Mouse (Mus musculus): ENCODE measurements around the gene Sdccag8. TPM values are rescaled to one million over a fixed set of nuclear protein-coding genes. Genes with fewer than 3 reads are reported as not detected.

The Sdccag8 gene
- polyA plus RNA-seq, 1 experiment from 2014 or later: 17.2 TPM

DNA sequence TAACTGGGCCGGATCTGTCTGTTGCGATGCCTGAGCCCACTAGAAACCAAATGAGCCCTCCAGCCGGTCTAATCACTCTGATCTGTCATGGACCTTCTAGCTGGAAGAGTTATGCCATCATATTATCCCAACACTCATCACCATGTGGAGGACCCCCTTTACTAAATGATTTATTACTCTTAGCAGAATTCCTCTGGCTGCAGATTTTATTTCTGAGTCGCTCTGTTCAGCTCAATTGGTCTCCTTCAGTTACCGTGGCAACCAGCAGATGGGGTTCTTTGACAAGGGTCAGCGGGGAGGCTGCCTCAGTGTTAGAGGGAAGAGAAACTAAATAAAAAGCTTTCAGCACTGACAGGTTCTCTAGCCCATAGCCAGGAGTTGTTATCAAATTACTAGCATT, 184.6 kb downstream of the Sdccag8 start:
- H3K9me3 ChIP-seq: no peaks in the 10 kb centered on the region
- H3K36me3 ChIP-seq (replicated peaks): no peaks in the 10 kb centered on the region
- peaks cover 95% of the 10 kb centered on the region for H3K4me1 ChIP-seq
- H3K4me3 ChIP-seq: no peak overlapping the region
- WGBS: 30% methylated on average over 6 of the region's 6 CpGs
- H3K27me3 ChIP-seq (ENCODE audit: poor library complexity, severe bottlenecking): peaks cover 12% of the 10 kb centered on the region
- peak; percentile 69 for DNase-seq (ENCODE audit: extremely low spot score, low spot score)
- peak overlapping the region; percentile 91 for H3K27ac ChIP-seq

DNA sequence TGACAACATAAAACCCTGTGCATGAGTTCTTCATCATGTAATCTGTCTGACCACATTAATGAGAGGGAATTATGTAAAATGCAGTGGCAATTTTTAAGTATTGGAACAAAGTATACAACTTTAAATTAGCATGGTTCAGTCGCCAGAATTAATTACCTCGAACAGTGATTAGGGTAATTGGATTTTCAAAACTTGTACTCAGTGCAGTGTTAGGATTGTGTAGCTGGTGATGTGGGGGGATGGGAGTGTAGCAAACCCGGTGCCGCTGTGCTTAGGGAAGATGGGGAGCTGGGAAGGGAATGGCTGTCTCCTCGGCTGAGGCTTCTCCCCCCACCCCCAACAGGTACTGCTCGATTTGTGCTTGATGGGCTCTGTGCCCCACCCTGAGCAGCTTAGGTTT, 188.5 kb downstream of the Sdccag8 start:
- Histone ChIP-seq H3K4me1 (peaks cover 77% of the 10 kb centered on the region), H3K4me3 (no peak overlapping the region), H3K27ac (peak overlapping the region; percentile 75), H3K9me3 (no peaks in the 10 kb centered on the region), H3K36me3 (replicated peaks) (no peaks in the 10 kb centered on the region), H3K27me3 (ENCODE audit: poor library complexity, severe bottlenecking) (peaks cover 8% of the 10 kb centered on the region; the same call in 1 of the 2 replicates)
- DNase-seq (ENCODE audit: extremely low spot score, low spot score): no peak
- WGBS: 27% methylated on average over 6 of the region's 6 CpGs

DNA sequence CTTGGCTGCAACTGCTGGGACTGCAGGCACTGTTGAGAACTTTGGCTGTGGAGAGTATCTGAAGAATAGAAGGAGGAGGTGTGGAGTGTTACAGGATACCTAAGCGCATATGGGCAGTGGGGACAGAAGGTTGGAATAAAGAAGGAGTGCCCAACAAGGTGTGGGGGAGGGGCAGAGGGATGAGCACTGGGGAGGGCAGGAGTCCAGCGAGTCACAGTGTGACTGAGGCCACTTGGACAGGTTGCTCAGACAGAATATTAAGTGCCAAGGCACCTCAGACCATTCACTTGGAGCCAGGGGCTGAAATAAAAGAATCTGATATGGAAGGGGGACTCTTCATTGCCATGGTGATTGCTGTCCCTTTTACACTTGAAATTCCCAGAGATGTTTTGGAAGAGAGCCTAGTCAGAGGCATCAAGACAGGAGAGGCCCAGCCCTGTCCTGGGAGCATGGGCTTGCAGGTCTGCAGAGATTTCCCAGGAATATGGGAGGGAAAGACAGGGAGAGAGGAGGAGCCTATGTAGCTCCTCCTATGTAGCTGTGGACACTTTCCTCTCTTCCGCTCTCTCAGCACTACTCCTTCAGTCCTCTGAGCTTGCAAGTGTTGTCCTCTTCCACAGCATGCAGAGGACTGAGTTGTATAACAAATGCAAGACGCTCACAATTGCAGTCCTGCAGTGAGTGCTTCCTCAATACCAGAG, 189.7 kb downstream of the Sdccag8 start:
- Histone ChIP-seq H3K36me3 (replicated peaks) (no peaks in the 10 kb centered on the region), H3K4me3 (no peak overlapping the region), H3K27me3 (ENCODE audit: poor library complexity, severe bottlenecking) (peaks cover 8% of the 10 kb centered on the region; the same call in 1 of the 2 replicates), H3K27ac (peak overlapping the region; percentile 75; the same call in 1 of the 2 replicates), H3K4me1 (peaks cover 77% of the 10 kb centered on the region), H3K9me3 (no peaks in the 10 kb centered on the region)
- DNase-seq (ENCODE audit: extremely low spot score, low spot score): no peak
- WGBS: 78% methylated on average over 4 of the region's 4 CpGs

- WGBS: 90% methylated on average over 3 of the region's 3 CpGs
- Histone ChIP-seq H3K27me3 (ENCODE audit: poor library complexity, severe bottlenecking) (no peaks in the 10 kb centered on the region), H3K36me3 (replicated peaks) (no peaks in the 10 kb centered on the region), H3K9me3 (no peaks in the 10 kb centered on the region), H3K27ac (no peak overlapping the region), H3K4me1 (peaks cover 79% of the 10 kb centered on the region), H3K4me3 (no peak overlapping the region)
- no peak for DNase-seq (ENCODE audit: extremely low spot score, low spot score)
Observed at GRCm38 (mm10) chr1:177007405-177007804, 192.9 kb downstream of the Sdccag8 start.

GRCm38 (mm10) chr1:177008777-177009176, 194.3 kb downstream of the Sdccag8 start:
- Histone ChIP-seq H3K4me3 (no peak overlapping the region), H3K9me3 (no peaks in the 10 kb centered on the region), H3K36me3 (replicated peaks) (no peaks in the 10 kb centered on the region), H3K4me1 (peaks cover 80% of the 10 kb centered on the region), H3K27me3 (ENCODE audit: poor library complexity, severe bottlenecking) (no peaks in the 10 kb centered on the region), H3K27ac (peak overlapping the region; percentile 52)
- 40% methylated on average over 1 of the region's 1 CpGs for WGBS
- no peak for DNase-seq (ENCODE audit: extremely low spot score, low spot score)

GRCm38 (mm10) chr1:177010041-177010440, 195.6 kb downstream of the Sdccag8 start:
- 44% methylated on average over 3 of the region's 3 CpGs for WGBS
- H3K4me1 ChIP-seq: peaks cover 80% of the 10 kb centered on the region
- no peaks in the 10 kb centered on the region for H3K9me3 ChIP-seq
- peak overlapping the region; percentile 77 for H3K27ac ChIP-seq
- no peaks in the 10 kb centered on the region for H3K36me3 ChIP-seq (replicated peaks)
- no peak for DNase-seq (ENCODE audit: extremely low spot score, low spot score)
- no peaks in the 10 kb centered on the region for H3K27me3 ChIP-seq (ENCODE audit: poor library complexity, severe bottlenecking)
- H3K4me3 ChIP-seq: no peak overlapping the region

DNA sequence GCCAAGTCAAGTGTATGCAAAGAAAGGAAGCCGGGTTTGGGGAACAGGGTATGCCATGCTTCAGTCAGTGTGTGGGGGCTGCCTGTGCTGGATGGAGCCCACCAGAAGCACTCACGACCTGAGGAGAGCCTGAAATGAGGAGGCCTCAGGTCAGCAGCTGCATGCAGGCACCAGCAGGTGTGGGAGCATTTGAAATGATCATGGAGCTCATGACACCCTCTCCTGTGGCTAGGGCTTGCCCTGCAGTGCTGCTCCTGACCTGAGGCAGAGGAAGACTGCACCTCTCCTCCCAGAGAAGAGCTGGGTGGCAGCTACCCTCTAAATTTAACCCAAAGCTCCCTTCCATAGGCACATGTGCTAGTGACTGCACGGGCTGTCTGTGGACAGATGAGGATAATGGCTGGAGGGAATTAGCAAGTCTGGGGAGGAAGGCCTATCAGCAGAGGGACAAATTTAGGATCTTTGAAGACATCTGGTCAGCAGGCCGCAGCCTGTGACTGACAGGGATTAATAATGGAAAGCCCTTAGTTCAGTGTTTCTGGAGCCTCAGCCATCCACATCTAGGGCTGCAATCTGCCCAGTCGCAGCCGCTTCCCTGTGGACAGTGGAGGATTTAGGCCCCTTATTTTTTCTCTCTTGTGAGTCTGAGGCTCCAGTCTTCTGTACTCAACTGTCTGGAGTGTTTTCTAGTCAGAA, 196.3 kb downstream of the Sdccag8 start:
- no peaks in the 10 kb centered on the region for H3K9me3 ChIP-seq
- 51% methylated on average over 6 of the region's 6 CpGs for WGBS
- peak overlapping the region; percentile 77 for H3K27ac ChIP-seq
- H3K27me3 ChIP-seq (ENCODE audit: poor library complexity, severe bottlenecking): no peaks in the 10 kb centered on the region
- peaks cover 79% of the 10 kb centered on the region for H3K4me1 ChIP-seq
- H3K36me3 ChIP-seq (replicated peaks): no peaks in the 10 kb centered on the region
- no peak overlapping the region for H3K4me3 ChIP-seq
- DNase-seq (ENCODE audit: extremely low spot score, low spot score): no peak

- Histone ChIP-seq H3K4me1 (peaks cover 88% of the 10 kb centered on the region), H3K4me3 (no peak overlapping the region), H3K36me3 (replicated peaks) (no peaks in the 10 kb centered on the region), H3K27ac (peak overlapping the region; percentile 57; the same call in 1 of the 2 replicates), H3K9me3 (no peaks in the 10 kb centered on the region), H3K27me3 (ENCODE audit: poor library complexity, severe bottlenecking) (no peaks in the 10 kb centered on the region)
- DNase-seq (ENCODE audit: extremely low spot score, low spot score): no peak
- WGBS: 88% methylated on average over 13 of the region's 13 CpGs
Observed at GRCm38 (mm10) chr1:177011688-177012087, 197.2 kb downstream of the Sdccag8 start.

DNA sequence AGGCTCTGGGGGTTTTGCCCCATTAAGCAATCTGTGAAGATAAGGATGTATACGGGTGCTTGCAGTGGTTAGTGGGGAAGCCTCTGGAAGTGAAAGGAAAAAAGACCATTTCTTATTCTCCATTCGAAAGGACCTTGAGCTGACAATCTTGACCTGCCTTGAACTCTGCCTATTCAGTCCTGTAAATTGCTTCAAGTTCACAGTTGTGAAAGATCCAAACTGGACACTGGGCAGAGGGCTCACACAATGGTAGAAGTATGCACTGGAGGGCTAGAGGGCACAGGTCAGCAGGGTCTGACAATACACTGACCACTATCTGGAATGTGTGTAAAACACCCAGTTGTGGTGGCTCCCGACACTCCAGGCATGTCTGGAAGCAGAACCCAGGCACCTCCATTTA, 198.3 kb downstream of the Sdccag8 start:
- no peak overlapping the region for H3K27ac ChIP-seq
- no peaks in the 10 kb centered on the region for H3K27me3 ChIP-seq (ENCODE audit: poor library complexity, severe bottlenecking)
- no peaks in the 10 kb centered on the region; the same call in none of the 2 replicates for H3K36me3 ChIP-seq (replicated peaks)
- 60% methylated on average over 3 of the region's 3 CpGs for WGBS
- DNase-seq (ENCODE audit: extremely low spot score, low spot score): no peak
- H3K4me1 ChIP-seq: peaks cover 88% of the 10 kb centered on the region
- H3K9me3 ChIP-seq: no peaks in the 10 kb centered on the region
- no peak overlapping the region for H3K4me3 ChIP-seq

GRCm38 (mm10) chr1:177013313-177013712, 198.9 kb downstream of the Sdccag8 start:
- 82% methylated on average over 1 of the region's 1 CpGs for WGBS
- no peak overlapping the region for H3K4me3 ChIP-seq
- H3K4me1 ChIP-seq: peaks cover 88% of the 10 kb centered on the region
- peaks cover 2% of the 10 kb centered on the region for H3K36me3 ChIP-seq (replicated peaks)
- no peak for DNase-seq (ENCODE audit: extremely low spot score, low spot score)
- no peaks in the 10 kb centered on the region for H3K9me3 ChIP-seq
- H3K27ac ChIP-seq: no peak overlapping the region
- H3K27me3 ChIP-seq (ENCODE audit: poor library complexity, severe bottlenecking): no peaks in the 10 kb centered on the region

GRCm38 (mm10) chr1:177013776-177014175, 199.3 kb downstream of the Sdccag8 start:
- H3K4me1 ChIP-seq: peaks cover 88% of the 10 kb centered on the region
- WGBS: 97% methylated on average over 3 of the region's 3 CpGs
- no peak overlapping the region for H3K4me3 ChIP-seq
- no peak for DNase-seq (ENCODE audit: extremely low spot score, low spot score)
- H3K36me3 ChIP-seq (replicated peaks): peaks cover 2% of the 10 kb centered on the region
- no peaks in the 10 kb centered on the region for H3K9me3 ChIP-seq
- H3K27ac ChIP-seq: peak overlapping the region; percentile 45; the same call in 1 of the 2 replicates
- H3K27me3 ChIP-seq (ENCODE audit: poor library complexity, severe bottlenecking): no peaks in the 10 kb centered on the region

DNA sequence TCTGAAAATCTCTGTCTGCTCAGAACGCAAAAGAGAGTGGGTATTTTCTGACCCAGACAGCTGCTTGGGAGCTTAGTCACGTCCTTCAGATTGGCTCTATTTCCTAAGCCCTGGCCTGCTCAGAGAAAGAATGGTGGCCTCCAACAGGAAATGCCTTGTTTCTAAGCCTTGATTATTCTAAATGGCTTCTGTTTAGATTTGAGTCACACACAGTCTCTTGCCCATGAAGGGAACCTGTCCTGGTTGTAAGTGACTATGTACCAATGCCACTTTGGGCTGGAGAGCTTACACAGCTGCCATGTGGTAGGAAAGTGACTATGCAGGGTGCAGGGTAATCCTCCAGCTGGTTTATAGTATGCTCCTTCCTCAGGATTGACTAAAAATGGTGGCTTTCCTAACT, 199.9 kb downstream of the Sdccag8 start:
- Histone ChIP-seq H3K36me3 (replicated peaks) (peaks cover 2% of the 10 kb centered on the region), H3K27me3 (ENCODE audit: poor library complexity, severe bottlenecking) (no peaks in the 10 kb centered on the region), H3K4me1 (peaks cover 83% of the 10 kb centered on the region), H3K4me3 (no peak overlapping the region), H3K27ac (peak overlapping the region; percentile 45; the same call in 1 of the 2 replicates), H3K9me3 (no peaks in the 10 kb centered on the region)
- 80% methylated on average over 2 of the region's 2 CpGs for WGBS
- no peak for DNase-seq (ENCODE audit: extremely low spot score, low spot score)

- Histone ChIP-seq H3K27ac (peak overlapping the region; percentile 45), H3K9me3 (no peaks in the 10 kb centered on the region), H3K27me3 (ENCODE audit: poor library complexity, severe bottlenecking) (no peaks in the 10 kb centered on the region), H3K4me1 (peaks cover 77% of the 10 kb centered on the region), H3K36me3 (replicated peaks) (peaks cover 2% of the 10 kb centered on the region), H3K4me3 (no peak overlapping the region)
- no peak for DNase-seq (ENCODE audit: extremely low spot score, low spot score)
- 84% methylated on average over 6 of the region's 6 CpGs for WGBS
Observed at GRCm38 (mm10) chr1:177014921-177015439, 200.5 kb downstream of the Sdccag8 start.

Data from forebrain, embryonic 10.5 days (tissue).